Mouse (Mus musculus): ENCODE measurements at regions not wholly inside any gene's neighbourhood (a gene's known extent, or its start where the extent isn't known, plus 50 kb on each side); places are given as distances from the start of the nearest gene placed in this dataset.

DNA sequence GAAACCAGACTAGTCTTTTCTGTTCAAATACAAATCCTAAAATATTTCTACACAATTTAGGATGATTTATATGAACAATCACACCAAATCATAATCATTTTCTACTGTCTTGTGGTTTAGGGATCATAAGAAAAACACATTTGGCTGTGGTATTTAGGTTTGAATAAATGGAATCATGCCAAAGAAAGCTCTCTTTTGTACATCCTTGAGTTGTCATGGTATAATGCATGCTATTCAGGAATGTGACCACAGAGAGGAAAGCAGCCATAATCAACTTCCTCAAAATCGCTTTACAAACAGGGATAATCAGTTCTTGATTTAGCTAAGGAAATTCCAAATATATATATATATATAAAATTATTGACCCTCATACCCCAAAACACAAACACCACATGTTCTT, 295.9 kb downstream of the Gria2 start:
- 44% methylated on average over 1 of the region's 1 CpGs for WGBS
- ATAC-seq (replicated peaks) = no peak
- Histone ChIP-seq H3K4me1 (no peaks in the 10 kb centered on the region), H3K27me3 (replicated peaks) (no peaks in the 10 kb centered on the region), H3K27ac (no peak overlapping the region), H3K36me3 (replicated peaks) (no peaks in the 10 kb centered on the region), H3K4me2 (no peak overlapping the region), H3K4me3 (no peak overlapping the region), H3K9ac (no peak overlapping the region), H3K9me3 (no peaks in the 10 kb centered on the region)

DNA sequence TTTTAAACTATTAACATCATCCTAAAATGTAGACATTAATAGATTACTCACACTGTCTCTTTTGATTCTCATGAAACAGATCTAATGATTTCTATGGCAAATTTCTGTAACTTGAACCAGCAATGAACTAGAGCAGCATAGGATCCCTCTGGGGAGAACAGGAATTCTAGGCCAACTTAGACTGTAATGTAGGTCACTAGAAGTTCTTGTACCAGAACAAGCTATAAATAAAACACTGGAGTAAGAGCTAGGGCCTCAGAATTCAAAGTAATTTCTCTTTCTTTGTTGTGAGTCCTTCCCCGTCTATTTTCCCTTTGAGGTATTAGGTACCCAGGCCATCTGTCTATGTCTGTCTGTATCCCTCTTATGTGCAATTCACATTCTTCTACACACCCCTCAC, 301.5 kb downstream of the Gria2 start:
- Histone ChIP-seq H3K9ac (no peak overlapping the region), H3K27me3 (replicated peaks) (no peaks in the 10 kb centered on the region), H3K4me3 (no peak overlapping the region), H3K4me1 (no peaks in the 10 kb centered on the region), H3K36me3 (replicated peaks) (no peaks in the 10 kb centered on the region), H3K9me3 (no peaks in the 10 kb centered on the region), H3K27ac (no peak overlapping the region), H3K4me2 (no peak overlapping the region)
- WGBS = 50% methylated on average over 1 of the region's 1 CpGs
- ATAC-seq (replicated peaks) = no peak

DNA sequence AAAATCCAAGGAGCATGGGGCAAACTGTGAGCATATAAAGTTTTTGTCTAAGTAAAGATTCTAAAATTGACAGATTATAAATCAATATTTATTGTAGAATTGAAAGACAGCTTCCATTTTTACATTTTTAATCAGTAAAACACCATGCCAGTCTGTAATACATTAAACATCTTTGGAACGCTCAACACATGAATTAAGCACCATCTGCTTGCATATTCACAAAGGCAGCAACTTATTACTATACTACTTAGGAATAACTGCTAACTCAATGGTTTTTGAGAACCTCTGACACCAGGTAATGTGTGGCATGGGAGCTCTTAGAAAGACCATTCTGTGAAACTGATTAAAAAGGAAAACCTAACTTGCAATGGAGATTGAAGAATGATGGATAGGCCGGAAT, 306.1 kb downstream of the Gria2 start:
- H3K9ac ChIP-seq = no peak overlapping the region
- H3K9me3 ChIP-seq = no peaks in the 10 kb centered on the region
- no peak overlapping the region for H3K27ac ChIP-seq
- H3K36me3 ChIP-seq (replicated peaks) = no peaks in the 10 kb centered on the region
- H3K4me3 ChIP-seq = no peak overlapping the region
- H3K4me1 ChIP-seq = no peaks in the 10 kb centered on the region
- no peak overlapping the region for H3K4me2 ChIP-seq
- ATAC-seq (replicated peaks) = no peak
- 83% methylated on average over 2 of the region's 2 CpGs for WGBS
- no peaks in the 10 kb centered on the region for H3K27me3 ChIP-seq (replicated peaks)

- no peak overlapping the region for H3K27ac ChIP-seq
- no peaks in the 10 kb centered on the region for H3K27me3 ChIP-seq (replicated peaks)
- H3K4me3 ChIP-seq = no peak overlapping the region
- 65% methylated on average over 3 of the region's 3 CpGs for WGBS
- no peak for ATAC-seq (replicated peaks)
- H3K4me1 ChIP-seq = no peaks in the 10 kb centered on the region
- no peak overlapping the region for H3K4me2 ChIP-seq
- no peaks in the 10 kb centered on the region for H3K9me3 ChIP-seq
- no peak overlapping the region for H3K9ac ChIP-seq
- no peaks in the 10 kb centered on the region for H3K36me3 ChIP-seq (replicated peaks)
These were observed 318.3 kb downstream of the Gria2 start for GRCm38 (mm10) chr3:80484168-80484833.

- H3K9ac ChIP-seq = no peak overlapping the region
- H3K27me3 ChIP-seq (replicated peaks) = no peaks in the 10 kb centered on the region
- ATAC-seq (replicated peaks) = no peak
- no peaks in the 10 kb centered on the region for H3K36me3 ChIP-seq (replicated peaks)
- H3K27ac ChIP-seq = no peak overlapping the region
- no peak overlapping the region for H3K4me3 ChIP-seq
- H3K9me3 ChIP-seq = no peaks in the 10 kb centered on the region
- H3K4me2 ChIP-seq = no peak overlapping the region
- no peaks in the 10 kb centered on the region for H3K4me1 ChIP-seq
These were observed 324.0 kb downstream of the Gria2 start for GRCm38 (mm10) chr3:80478676-80479075.

DNA sequence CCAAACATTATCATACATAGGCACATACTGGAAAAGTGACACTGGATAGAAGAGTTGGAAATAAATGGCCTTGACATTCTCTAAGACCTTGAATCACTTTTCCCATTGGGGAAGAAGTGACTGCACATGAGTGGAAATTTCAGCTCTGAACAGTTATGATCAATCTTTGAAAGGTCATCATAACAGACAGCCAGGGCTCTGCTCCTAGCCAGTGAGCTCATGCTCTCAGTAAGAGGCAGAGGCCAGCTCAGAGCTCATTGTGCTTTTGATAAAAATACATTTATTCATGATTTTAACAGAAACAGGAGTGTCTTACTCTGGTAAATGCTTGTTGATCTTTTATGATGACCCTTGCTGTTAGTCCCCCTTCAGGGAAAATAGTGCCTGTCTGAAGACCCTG, 328.9 kb downstream of the Gria2 start:
- no peaks in the 10 kb centered on the region for H3K27me3 ChIP-seq (replicated peaks)
- no peak for ATAC-seq (replicated peaks)
- H3K4me1 ChIP-seq = no peaks in the 10 kb centered on the region
- no peak overlapping the region for H3K4me3 ChIP-seq
- H3K9ac ChIP-seq = no peak overlapping the region
- H3K27ac ChIP-seq = no peak overlapping the region
- H3K9me3 ChIP-seq = no peaks in the 10 kb centered on the region
- no peaks in the 10 kb centered on the region for H3K36me3 ChIP-seq (replicated peaks)
- no peak overlapping the region for H3K4me2 ChIP-seq
